Mouse (Mus musculus): ENCODE results near the gene Edf1. TPM values are rescaled to one million over a fixed set of nuclear protein-coding genes. Genes with fewer than 3 reads are reported as not detected.

Edf1 gene
- polyA plus RNA-seq, 1 experiment from 2014 or later = 295 TPM

GRCm38 (mm10) chr2:25568473-25569019, 10.9 kb downstream of the Edf1 start:
- no peak for DNase-seq
- no peak overlapping the region for H3K27ac ChIP-seq (ENCODE audit: low read depth)
- no peaks in the 10 kb centered on the region for H3K4me1 ChIP-seq (ENCODE audit: insufficient read depth)
- TF ChIP-seq CTCF (IDR thresholded peaks at IDR 0.05; ENCODE audit: low read depth) = no peak
- H3K4me2 ChIP-seq = no peak overlapping the region
- 90% methylated on average over 6 of the region's 6 CpGs for WGBS
- no peak overlapping the region for H3K9ac ChIP-seq
- H3K27me3 ChIP-seq (ENCODE audit: insufficient read depth, low read length) = no peaks in the 10 kb centered on the region
- no peaks in the 10 kb centered on the region for H3K9me3 ChIP-seq (ENCODE audit: low read depth, low read length)
- H3K4me3 ChIP-seq (ENCODE audit: low read depth, low read length) = no peak overlapping the region
- H3K36me3 ChIP-seq (ENCODE audit: insufficient read depth) = peaks cover 89% of the 10 kb centered on the region
- ATAC-seq (ENCODE audit: insufficient read depth) = no peak

GRCm38 (mm10) chr2:25569323-25569722, 11.7 kb downstream of the Edf1 start:
- DNase-seq (no peak), ATAC-seq (ENCODE audit: insufficient read depth) (no peak)
- no peak overlapping the region for H3K27ac ChIP-seq (ENCODE audit: low read depth)
- no peaks in the 10 kb centered on the region for H3K9me3 ChIP-seq (ENCODE audit: low read depth, low read length)
- WGBS = 93% methylated on average over 3 of the region's 3 CpGs
- no peaks in the 10 kb centered on the region for H3K27me3 ChIP-seq (ENCODE audit: insufficient read depth, low read length)
- no peak for TF ChIP-seq CTCF (IDR thresholded peaks at IDR 0.05; ENCODE audit: low read depth)
- H3K4me2 ChIP-seq = no peak overlapping the region
- H3K4me1 ChIP-seq (ENCODE audit: insufficient read depth) = peaks cover 6% of the 10 kb centered on the region; the same call in 1 of the 2 replicates
- H3K9ac ChIP-seq = no peak overlapping the region
- no peak overlapping the region for H3K4me3 ChIP-seq (ENCODE audit: low read depth, low read length)
- H3K36me3 ChIP-seq (ENCODE audit: insufficient read depth) = peaks cover 82% of the 10 kb centered on the region

GRCm38 (mm10) chr2:25571221-25571620, 13.6 kb downstream of the Edf1 start:
- no peak overlapping the region for H3K27ac ChIP-seq (ENCODE audit: low read depth)
- H3K9me3 ChIP-seq (ENCODE audit: low read depth, low read length) = no peaks in the 10 kb centered on the region
- no peak for ATAC-seq (ENCODE audit: insufficient read depth)
- WGBS = 83% methylated on average over 4 of the region's 4 CpGs
- peaks cover 63% of the 10 kb centered on the region for H3K36me3 ChIP-seq (ENCODE audit: insufficient read depth)
- no peak overlapping the region for H3K4me2 ChIP-seq
- H3K9ac ChIP-seq = no peak overlapping the region
- H3K27me3 ChIP-seq (ENCODE audit: insufficient read depth, low read length) = peaks cover 6% of the 10 kb centered on the region
- DNase-seq = no peak
- no peak overlapping the region for H3K4me3 ChIP-seq (ENCODE audit: low read depth, low read length)
- TF ChIP-seq CTCF (IDR thresholded peaks at IDR 0.05; ENCODE audit: low read depth) = no peak
- peaks cover 14% of the 10 kb centered on the region for H3K4me1 ChIP-seq (ENCODE audit: insufficient read depth)

GRCm38 (mm10) chr2:25573068-25573467, 15.4 kb downstream of the Edf1 start:
- WGBS = 83% methylated on average over 2 of the region's 2 CpGs
- no peak overlapping the region for H3K27ac ChIP-seq (ENCODE audit: low read depth)
- no peaks in the 10 kb centered on the region for H3K9me3 ChIP-seq (ENCODE audit: low read depth, low read length)
- peaks cover 14% of the 10 kb centered on the region for H3K4me1 ChIP-seq (ENCODE audit: insufficient read depth)
- peak overlapping the region; percentile 78 for H3K4me2 ChIP-seq
- no peak overlapping the region for H3K9ac ChIP-seq
- DNase-seq (no peak), ATAC-seq (ENCODE audit: insufficient read depth) (no peak)
- H3K27me3 ChIP-seq (ENCODE audit: insufficient read depth, low read length) = peaks cover 25% of the 10 kb centered on the region
- peaks cover 47% of the 10 kb centered on the region for H3K36me3 ChIP-seq (ENCODE audit: insufficient read depth)
- no peak for TF ChIP-seq CTCF (IDR thresholded peaks at IDR 0.05; ENCODE audit: low read depth)
- H3K4me3 ChIP-seq (ENCODE audit: low read depth, low read length) = no peak overlapping the region

GRCm38 (mm10) chr2:25574136-25574535, 16.5 kb downstream of the Edf1 start:
- H3K9ac ChIP-seq = peak overlapping the region; percentile 44
- peak; percentile 1; the same call in 1 of the 2 replicates for ATAC-seq (ENCODE audit: insufficient read depth)
- 11% methylated on average over 11 of the region's 11 CpGs for WGBS
- peaks cover 14% of the 10 kb centered on the region for H3K4me1 ChIP-seq (ENCODE audit: insufficient read depth)
- peaks cover 35% of the 10 kb centered on the region for H3K27me3 ChIP-seq (ENCODE audit: insufficient read depth, low read length)
- H3K9me3 ChIP-seq (ENCODE audit: low read depth, low read length) = no peaks in the 10 kb centered on the region
- H3K4me2 ChIP-seq = peak overlapping the region; percentile 78
- no peak for TF ChIP-seq CTCF (IDR thresholded peaks at IDR 0.05; ENCODE audit: low read depth)
- no peak for DNase-seq
- H3K4me3 ChIP-seq (ENCODE audit: low read depth, low read length) = peak overlapping the region; percentile 61
- peak overlapping the region; percentile 92 for H3K27ac ChIP-seq (ENCODE audit: low read depth)
- peaks cover 36% of the 10 kb centered on the region for H3K36me3 ChIP-seq (ENCODE audit: insufficient read depth)

- Histone ChIP-seq H3K4me1 (ENCODE audit: insufficient read depth) (peaks cover 14% of the 10 kb centered on the region), H3K27ac (ENCODE audit: low read depth) (peak within 1 kb of the TSS; percentile 92), H3K36me3 (ENCODE audit: insufficient read depth) (peaks cover 29% of the 10 kb centered on the region), H3K4me2 (peak within 1 kb of the TSS; percentile 78), H3K9me3 (ENCODE audit: low read depth, low read length) (no peaks in the 10 kb centered on the region), H3K9ac (peak within 1 kb of the TSS; percentile 44), H3K27me3 (ENCODE audit: insufficient read depth, low read length) (peaks cover 42% of the 10 kb centered on the region), H3K4me3 (ENCODE audit: low read depth, low read length) (peak within 1 kb of the TSS; percentile 61)
- ATAC-seq (ENCODE audit: insufficient read depth) = peak; percentile 98
- TF ChIP-seq CTCF (IDR thresholded peaks at IDR 0.05; ENCODE audit: low read depth) = no peak
- peak; percentile 98 for DNase-seq
- WGBS = under 1% methylated on average over 43 of the region's 45 CpGs
These were observed 17.2 kb downstream of the Edf1 start, which contains the start of the genes Mamdc4 and Phpt1 for GRCm38 (mm10) chr2:25574579-25575431. Gene Mamdc4 (minus strand): TSS chr2:25574845. Gene Phpt1 (minus strand): TSS chr2:25575224.

- Histone ChIP-seq H3K27ac (ENCODE audit: low read depth) (peak overlapping the region; percentile 86), H3K36me3 (ENCODE audit: insufficient read depth) (peaks cover 23% of the 10 kb centered on the region), H3K9ac (peak overlapping the region; percentile 44), H3K27me3 (ENCODE audit: insufficient read depth, low read length) (peaks cover 49% of the 10 kb centered on the region), H3K4me2 (peak overlapping the region; percentile 78), H3K4me3 (ENCODE audit: low read depth, low read length) (peak overlapping the region; percentile 61), H3K9me3 (ENCODE audit: low read depth, low read length) (no peaks in the 10 kb centered on the region), H3K4me1 (ENCODE audit: insufficient read depth) (peaks cover 14% of the 10 kb centered on the region)
- DNase-seq (peak; percentile 63), ATAC-seq (ENCODE audit: insufficient read depth) (peak; percentile 8; the same call in 1 of the 2 replicates)
- TF ChIP-seq CTCF (IDR thresholded peaks at IDR 0.05; ENCODE audit: low read depth) = no peak
- WGBS = 8% methylated on average over 21 of the region's 21 CpGs
These were observed 17.9 kb downstream of the Edf1 start for GRCm38 (mm10) chr2:25575432-25576027.

Data from lung, embryonic 14.5 days (tissue).